In genomic region chr8:6989359-6990095, GRCm38 (mm10) we compare ENCODE assay signal across 18 mouse cellular contexts.
"Had no signal": no experiment of that assay in that cellular context is flagged by ENCODE, and none has a peak within 500 bp of the region (broad histone marks: within the 10 kb centered on the region; RNA-seq: fewer than 3 reads in every experiment).

No protein-coding gene starts in this region.

- DNase-seq: lung, adult 18-20 months; lung, embryonic 14.5 days; lung, postnatal 10 days; lung, postnatal 36 days; right cerebral cortex, adult 18-20 months; right cerebral cortex, postnatal 25 days; right cerebral cortex, postnatal 4 days; spleen, adult 18-20 months; thymus, adult 18-20 months; thymus, postnatal 14 days; thymus, postnatal 36 days had no signal

- H3K9ac ChIP-seq: limb, embryonic 15.5 days; liver, embryonic 12.5 days; liver, embryonic 14.5 days; lung, embryonic 14.5 days had no signal

- H3K36me3 ChIP-seq: limb, embryonic 15.5 days; liver, embryonic 12.5 days had no signal

- ATAC-seq: liver, embryonic 12.5 days; midbrain, embryonic 16.5 days had no signal

- H3K4me1 ChIP-seq: limb, embryonic 15.5 days; liver, embryonic 12.5 days; megakaryocyte, embryonic 14.5 days had no signal

- H3K9me3 ChIP-seq: limb, embryonic 15.5 days; liver, embryonic 12.5 days; megakaryocyte, embryonic 14.5 days had no signal

- H3K4me2 ChIP-seq: limb, embryonic 15.5 days; liver, embryonic 12.5 days; lung, embryonic 14.5 days; midbrain, embryonic 11.5 days had no signal

- H3K27ac ChIP-seq: limb, embryonic 15.5 days; liver, embryonic 12.5 days; liver, embryonic 14.5 days; macrophage had no signal

- H3K27me3 ChIP-seq: limb, embryonic 15.5 days; liver, embryonic 12.5 days; megakaryocyte, embryonic 14.5 days had no signal

- H3K4me3 ChIP-seq: limb, embryonic 15.5 days; liver, embryonic 12.5 days; megakaryocyte, embryonic 14.5 days had no signal
